Mouse (Mus musculus) natural killer cell, adult 2 months (primary cell): ENCODE measurements around the gene Cacna1c.

Experiments
- DNase-seq, 2 experiments: peaks; one replicate each; pipeline ENCODE4 v3.0.0; 2022; ENCODE audit warnings: low spot score in 2 of 2

Gene Cacna1c

DNA sequence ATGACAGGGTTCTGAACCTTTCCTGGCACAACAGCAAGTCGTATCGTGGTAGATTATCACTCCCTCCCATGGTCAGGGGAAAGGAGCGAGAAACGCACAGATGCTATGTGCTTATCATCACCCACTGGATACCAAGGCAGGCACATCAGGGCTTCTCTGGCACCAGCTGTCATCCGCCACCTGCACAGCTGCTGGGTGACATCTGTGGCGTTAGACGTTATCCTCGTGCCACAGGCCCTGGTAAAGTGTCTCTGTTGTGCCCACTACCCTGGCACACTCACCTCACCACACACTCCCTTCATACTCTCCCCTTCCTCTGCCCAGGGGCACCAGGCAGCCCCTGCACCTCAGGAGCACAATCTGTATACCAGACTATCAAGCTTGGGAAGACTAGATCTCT, 137.8 kb downstream of the Cacna1c start:
- no peak for DNase-seq

DNA sequence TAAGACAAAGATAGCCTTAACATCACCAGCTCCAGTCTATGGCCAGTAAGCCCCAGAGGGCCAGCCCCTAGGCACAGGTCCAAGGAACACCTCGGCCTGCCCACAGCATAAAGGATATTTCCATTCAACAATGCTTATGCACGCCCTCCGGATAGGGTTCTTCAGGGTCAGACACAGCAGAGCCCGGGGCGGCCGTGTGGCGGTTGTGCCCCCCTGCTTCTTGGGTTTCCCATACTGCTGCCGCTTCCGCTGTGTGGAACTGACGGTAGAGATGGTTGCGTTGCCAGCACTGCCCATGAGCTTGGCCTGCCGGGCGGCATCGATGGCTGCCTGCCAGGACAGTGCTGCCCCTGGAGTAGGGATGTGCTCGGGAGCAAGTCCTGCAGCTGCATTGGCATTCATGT, 139.1 kb downstream of the Cacna1c start:
- DNase-seq = no peak

DNA sequence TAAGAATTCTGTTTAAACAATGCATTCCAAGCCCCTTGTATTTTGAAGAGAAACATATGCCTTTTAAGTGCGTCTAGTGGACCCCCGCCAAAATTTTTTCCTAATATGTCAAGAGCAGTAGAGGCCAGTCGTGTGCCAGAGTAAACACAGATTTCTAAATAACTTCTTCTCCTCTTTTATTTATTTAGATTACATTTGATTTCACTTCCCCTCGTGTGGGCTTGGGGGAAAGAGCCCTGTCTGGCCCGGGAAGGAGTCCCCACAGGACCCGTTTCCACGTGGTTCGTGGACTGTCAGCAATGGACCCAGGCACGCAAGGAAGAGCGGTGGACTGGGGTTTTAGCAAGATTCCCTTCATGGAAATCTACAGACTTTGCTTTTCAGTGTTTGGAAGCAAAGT, 143.4 kb downstream of the Cacna1c start:
- DNase-seq = no peak

DNA sequence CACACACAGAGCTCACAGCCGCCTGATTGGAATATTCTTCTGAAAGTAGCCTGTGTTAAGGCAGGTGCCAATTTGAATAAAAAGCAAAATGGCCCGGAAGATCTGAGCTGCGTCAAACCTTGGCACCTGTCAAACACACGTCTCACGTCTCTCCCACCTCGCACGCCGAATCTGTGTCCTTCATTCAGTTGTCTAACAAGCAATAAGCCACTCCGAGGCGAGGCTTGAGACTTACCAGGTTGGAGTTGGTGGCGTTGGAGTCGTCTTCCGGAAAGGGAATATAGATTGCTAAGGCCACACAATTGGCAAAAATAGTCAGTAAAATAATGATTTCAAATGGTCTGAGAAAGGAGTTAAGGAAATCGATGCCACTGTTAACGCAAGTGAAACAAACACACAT, 143.9 kb downstream of the Cacna1c start:
- DNase-seq = no peak

DNA sequence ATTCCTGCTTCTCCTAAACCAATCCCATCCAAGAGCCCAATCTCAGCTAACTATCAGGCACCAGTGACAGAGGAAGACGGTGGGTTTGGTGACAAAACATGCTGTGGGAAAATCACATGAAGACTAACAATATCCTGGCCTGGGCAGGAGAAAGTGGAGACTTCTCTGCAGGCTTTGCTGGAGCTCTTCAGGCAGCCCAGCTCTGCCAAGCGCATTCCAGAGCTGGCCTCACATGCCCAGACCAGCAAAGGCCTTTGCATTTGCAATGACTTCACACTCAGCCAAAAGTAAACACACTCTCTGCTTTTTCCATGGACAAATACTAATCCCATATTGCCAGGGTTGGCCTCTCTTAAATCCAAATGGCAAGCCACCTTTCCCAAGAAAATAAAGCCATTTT, 144.5 kb downstream of the Cacna1c start:
- no peak for DNase-seq

DNA sequence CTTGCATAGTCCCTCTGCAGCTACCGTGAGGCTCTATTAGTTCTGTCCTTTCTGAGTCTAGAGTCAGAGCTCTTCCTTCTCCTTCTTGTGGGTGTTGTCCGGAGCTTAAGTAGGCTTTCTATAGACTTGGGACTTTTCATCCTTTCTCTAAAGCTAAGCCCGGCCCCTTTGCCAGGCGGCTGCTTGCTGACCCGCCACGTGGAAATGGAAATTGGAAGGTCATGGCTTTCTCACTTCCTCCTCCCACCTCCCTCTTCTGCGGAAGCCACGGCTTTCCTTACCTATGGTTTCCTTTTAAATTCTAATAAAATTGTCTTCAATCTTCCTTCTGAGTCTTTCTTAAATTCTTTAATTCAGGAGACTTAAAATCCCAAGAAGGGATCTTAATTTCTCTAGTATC, 148.9 kb downstream of the Cacna1c start:
- DNase-seq = no peak

DNA sequence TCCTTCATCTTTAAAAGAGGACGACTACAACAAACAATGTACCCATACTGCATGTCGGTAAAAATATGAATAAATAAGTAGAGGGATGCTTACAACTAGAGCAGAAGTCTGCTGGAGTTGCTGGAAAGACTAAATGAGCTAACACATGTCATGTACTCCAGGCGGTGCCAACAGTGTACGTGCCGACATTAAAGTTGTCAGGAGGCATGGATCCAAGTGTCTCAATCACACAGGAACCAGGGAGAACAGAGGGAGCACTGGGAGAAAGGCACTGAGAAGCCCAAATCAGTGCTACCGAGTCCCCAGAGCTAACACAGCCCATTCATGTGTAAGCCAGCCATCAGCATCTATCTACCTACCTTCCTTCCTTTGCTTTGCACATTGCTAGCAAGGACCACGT, 150.7 kb downstream of the Cacna1c start:
- DNase-seq = no peak

DNA sequence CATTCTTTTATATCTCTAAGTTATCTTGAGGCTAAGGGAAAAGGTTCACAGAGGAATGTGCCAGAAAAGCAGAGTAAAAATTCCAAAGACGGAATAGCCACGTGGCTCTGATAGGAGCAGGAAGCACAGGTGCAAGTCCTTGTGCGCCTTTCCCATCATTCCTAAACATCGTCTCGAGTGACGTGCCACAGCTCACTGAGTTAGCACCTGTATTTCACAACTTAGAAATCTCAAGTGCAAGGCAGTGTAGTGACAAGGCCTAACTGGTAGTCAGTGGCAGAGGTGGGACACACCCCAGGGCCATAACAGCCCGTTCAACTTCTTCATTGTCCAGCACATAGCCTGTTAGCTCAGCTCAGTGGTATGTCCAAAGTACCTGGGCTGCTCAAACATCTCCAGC, 152.1 kb downstream of the Cacna1c start:
- DNase-seq = no peak

DNA sequence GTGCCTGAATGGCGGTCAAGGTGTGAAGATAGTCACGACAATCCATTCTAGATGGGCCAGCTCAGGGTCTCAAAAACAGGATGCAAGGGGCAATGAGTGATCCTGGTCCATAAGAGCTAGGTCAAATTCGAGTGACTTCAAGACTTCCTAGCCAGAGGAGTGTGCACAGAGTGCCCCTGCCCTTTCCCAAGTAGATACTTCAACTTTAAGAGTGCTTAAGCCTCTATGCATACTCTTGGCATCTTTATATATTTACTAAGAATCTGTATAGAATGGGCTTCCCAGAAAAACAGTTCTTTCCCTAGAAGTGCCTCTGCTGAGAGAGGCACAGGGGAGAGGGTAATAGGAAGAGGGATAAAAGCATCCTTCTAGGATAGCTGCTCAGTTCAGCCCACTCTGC, 153.4 kb downstream of the Cacna1c start:
- no peak for DNase-seq

DNA sequence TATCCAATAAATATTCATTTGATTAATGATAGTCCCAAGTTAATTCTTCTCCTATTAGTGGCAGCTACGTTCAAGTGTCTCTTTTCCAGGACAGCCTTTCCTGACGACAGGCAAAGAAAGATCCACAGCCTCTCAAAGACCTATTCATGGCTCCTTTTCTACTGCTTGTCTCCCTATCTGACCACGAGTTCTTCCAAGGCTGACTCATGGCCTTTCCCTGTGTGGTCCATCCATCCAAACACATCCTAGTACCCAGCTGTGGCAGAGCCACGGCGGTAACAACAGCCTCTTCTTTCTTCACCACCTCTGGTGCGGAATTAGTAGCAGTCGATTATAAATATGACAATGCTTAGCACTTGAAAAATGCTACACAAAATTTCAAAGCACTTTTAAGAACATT, 155.3 kb downstream of the Cacna1c start:
- DNase-seq = no peak

DNA sequence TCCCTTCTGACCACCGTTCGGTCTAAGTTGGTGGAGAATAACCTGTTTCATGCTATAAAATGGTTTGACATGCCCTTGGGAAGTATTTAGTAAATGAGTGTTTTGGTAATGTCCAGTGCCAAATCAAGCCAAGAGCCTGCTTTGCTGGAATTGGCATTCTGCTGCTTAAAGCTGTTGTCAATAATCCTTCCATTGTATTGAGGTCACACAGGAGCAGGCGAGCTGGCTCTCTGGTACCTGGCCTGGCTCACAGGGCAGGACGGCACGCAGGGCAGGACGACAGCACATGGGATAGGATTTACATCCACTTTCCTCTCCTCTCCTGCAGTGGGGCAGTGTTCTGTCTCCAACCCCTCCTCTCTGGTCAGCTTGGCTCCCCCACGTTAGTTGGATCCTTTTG, 156.4 kb downstream of the Cacna1c start:
- DNase-seq = no peak

DNA sequence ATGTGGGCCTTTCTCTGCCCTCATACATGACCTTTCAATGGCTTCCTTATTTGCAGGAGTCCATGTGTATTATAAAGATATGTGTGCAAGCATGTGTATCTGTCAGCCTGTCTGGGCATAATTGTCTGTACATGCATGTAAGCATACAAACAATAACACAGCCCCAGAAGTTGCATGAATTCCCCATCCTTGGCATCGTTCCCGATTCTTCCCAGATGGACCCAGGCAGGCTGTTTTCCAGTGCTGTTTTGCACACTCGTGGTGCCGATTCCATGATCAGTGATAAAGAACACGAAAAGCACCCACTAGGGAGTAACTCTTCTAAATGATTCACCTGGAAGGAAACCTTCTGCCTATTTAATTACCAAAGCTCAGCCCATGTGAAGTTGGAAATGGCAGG, 156.9 kb downstream of the Cacna1c start:
- no peak for DNase-seq

DNA sequence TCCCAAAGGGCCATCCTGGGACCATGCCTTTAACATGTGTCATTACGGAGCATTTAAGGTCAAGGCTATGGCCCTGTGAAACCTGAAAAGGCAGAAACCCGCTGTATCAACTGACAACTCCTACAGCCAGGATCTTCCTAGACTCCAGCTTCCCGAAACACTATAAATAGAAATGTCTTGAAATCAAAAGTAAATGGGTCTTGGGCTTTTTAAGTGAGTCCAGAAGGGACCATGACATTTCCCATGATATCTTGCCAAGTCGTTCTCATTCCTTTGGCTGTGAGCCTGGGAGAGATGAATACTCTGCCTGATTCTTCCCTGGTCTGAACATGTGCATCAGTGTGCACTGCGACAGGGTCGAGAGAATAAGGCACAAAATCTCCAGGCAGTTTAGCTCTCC, 158.4 kb downstream of the Cacna1c start:
- DNase-seq = no peak

DNA sequence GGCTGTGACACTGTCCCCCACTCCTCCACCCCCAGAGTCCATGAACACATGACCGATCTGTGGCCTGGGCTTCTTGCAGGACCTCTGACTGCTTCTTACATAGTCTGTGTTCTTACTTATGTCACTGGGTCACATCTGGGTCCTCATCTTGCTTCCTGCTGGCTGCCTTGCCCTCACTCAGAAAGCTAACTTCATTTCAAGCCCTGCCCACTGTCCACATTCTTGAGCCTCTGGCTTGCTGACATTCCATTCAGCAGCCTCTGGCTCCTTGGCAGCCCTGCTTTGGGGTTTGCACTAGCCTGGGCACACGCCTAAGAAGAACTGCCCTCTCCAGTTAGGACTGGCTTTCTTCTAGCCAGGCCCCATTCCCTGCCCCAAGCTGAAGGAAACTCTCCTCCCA, 159.2 kb downstream of the Cacna1c start:
- no peak for DNase-seq

DNA sequence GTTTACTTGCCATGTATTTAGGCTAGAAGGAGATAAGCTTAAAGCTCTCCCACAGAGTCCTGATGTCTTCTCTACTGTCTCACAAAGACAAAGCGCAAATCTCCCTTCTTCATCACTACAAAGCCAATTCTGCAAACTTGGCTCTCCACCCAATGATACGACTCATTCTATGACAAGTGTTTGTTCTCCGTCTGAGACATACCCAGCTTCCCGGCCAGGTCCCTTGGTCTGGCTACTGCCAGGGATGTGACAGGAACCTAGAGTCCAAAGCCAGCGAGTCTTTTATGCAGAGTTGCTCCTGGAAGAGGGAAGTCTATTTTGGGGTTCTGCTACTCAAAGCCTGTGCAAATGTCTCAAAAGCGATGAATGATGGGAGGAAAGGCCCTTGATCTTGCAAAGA, 160.9 kb downstream of the Cacna1c start:
- DNase-seq = no peak

DNA sequence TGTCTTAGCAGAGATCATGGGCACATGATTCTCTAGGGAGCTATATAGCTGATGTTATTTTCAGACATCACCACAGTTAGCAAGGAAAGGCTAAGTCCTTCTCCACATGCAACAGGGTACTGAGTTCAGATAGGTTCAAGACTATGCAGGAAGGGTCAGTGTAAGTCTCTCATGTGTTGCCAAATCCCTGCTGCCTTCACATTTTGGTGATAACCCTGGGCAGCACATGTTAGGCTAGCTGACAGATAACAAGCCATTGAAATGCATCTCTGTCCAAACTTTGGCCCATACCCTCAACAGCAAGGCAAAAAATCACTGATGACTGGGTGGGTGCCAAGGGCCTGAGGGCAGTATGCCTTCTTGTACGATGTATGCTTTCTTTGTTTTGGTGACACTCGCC, 161.3 kb downstream of the Cacna1c start:
- DNase-seq = no peak

DNA sequence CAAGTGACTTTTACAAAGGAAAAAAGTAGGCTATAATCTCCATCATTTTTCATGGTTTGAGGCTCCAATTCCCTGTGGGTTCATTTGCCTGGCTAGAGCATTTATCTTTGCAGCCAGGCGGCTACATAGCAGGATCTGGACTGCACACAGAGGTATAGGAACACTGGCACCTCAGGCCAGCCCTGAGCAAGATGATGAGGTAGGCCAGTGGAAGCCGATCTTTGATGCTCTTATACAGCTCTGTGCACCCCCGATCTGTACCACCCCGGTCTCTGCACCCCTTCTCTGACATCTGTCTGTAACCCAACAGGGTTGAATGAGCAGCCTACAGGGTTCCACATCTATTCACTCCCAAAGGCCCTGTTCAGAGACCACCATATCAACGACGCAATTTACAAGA, 168.3 kb downstream of the Cacna1c start:
- DNase-seq = no peak

DNA sequence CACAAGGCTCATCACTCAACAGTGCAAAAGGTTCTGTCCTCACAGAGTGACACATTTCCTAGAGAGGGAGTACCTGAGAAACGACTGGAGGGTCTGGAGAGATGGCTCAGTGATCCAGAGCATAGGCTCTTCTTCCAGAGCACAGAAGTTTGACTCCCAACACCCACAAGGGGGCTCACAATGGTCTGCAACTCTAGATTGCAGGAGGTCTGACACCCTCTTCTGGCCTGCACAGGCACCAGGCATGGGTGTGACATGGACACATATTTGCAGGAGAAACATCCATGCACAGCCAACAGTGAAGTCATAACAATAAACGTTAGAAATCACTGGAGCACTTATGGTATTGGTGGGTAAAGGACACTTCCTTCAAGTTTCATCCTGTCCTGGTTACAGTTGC, 173.4 kb downstream of the Cacna1c start:
- no peak for DNase-seq

DNA sequence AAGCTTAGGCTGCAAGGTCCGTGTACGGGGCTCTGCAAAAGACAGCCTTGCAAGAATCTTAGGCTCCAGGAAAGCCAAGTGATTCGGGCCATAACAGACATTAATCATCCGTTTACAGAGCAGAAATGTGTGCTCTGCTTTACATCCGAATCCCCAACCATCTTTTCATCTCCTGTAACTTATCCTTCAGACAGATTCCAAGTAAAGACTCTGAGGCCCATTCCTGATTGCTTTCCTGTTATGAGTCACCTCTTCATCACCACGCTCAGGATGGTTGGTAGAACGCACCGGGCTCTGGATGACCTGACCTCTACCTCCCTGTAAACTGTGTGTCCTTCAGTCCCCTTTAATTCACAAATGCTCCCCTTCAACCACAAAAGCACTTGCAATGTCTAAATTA, 175.0 kb downstream of the Cacna1c start:
- DNase-seq = no peak

DNA sequence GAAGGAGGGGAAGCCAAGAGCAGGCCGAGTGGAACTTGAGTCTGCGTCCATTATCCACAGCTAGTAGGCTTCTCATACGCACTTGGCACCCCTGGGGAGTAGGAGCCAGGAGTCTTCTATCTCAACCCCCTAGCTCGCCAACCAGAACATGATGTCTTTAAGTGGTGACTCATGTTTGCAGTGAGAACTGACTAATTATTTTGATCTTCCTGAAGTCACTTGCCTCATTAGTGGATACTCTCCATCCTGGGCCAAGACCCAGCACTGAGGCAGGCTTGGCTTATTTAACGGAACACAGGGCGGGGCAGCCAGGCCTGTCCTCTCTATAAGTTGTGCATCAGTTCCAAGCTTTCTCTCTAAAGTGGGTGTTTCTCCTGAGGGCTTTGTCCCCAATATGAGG, 177.3 kb downstream of the Cacna1c start:
- no peak for DNase-seq

DNA sequence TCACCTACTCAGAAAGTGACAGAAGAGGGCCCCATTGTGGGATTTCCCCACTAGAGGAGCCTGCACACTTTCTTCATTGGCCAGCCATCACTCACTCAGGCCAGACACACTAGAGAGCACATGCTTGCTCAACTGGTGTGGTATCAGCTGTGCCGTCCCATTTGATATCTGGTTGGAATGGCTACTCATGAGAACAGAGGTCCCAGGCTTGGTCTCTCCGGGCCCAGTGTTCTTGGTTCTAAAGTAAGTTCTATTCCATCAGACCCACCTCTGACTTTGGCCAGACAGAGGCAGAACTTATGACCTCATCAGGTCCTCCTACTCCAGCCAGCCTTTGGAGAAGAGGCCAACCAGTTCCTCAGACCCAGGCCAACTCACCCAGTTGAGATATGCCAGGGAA, 178.0 kb downstream of the Cacna1c start:
- DNase-seq = no peak

DNA sequence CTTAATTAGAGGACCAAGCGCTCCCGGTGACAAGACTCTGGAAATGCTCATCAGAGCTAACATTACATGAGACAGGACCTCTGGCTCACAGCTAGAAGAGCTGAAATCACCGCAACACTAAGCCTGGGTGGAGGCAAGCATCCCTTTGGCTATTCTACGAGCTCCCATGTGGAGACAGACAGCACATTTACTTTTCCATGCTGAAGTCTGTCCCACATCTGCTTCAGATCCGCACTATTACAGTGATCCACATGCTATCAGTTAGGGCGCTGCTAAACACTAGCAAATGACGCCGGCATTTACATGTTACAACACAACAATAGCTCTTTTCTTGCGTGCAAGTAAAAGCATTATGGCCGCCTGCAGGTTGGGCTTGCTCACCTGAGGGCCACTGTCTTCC, 178.7 kb downstream of the Cacna1c start:
- DNase-seq = no peak

DNA sequence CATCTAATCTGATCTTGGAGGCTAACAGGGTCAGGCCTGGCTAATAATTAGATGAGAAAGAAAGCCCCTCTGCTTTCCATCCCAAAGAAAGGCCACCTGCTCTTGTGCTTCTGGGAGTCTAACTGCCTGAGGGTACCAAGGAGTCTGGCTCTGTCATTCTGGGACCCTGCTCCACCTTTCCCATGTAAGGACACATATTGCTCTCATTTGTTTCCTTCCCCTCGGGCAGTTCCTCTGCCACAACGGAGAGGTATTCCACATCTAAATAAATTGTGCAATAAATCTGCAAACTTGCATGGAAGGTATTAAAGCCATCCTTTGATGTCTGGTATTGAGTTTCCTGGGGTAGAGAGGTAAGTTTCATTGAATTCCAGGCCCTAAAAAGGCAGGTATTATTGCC, 180.9 kb downstream of the Cacna1c start:
- no peak for DNase-seq

DNA sequence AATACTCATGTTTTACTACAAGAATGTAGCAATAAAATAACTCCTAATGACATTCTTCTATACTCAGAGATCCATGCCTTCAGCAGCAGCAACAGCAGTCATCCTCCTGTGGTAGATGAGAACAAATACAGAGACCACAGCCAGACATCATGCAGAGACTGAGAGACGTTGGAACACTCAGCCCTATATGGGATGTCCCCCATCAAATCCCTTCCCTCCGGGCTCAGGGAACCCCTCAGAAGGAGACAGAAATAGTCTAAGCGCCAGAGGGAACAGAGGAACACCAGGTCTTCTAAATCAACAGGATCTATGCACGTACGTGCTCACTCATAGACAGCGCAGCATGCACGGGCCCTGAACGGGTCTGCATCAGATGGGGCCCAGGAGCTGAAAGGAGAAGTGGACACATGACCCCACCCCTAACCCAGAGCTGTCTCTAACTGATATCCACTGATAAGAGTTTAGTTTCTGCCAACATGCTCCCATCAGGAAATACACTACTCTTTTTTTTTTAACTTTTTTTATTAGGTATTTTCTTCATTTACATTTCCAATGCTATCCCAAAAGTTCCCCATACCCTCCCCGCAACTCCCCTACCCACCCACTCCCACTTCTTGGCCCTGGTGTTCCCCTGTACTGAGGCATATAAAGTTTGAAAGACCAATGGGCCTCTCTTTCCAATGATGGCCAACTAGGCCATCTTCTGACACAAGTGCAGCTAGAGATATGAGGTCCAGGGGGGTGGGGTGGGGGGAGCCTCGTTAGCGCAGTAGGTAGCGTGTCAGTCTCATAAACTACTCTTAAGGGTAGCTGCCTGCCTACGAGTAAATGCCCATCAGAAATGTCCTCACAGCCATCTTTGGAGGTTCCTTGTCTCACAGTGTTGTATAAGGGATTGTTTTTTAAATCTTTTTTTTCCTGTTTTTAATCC, 182.8 kb downstream of the Cacna1c start:
- DNase-seq = no peak
